ENCODE assay signal across 8 mouse cellular contexts in the genomic region with DNA sequence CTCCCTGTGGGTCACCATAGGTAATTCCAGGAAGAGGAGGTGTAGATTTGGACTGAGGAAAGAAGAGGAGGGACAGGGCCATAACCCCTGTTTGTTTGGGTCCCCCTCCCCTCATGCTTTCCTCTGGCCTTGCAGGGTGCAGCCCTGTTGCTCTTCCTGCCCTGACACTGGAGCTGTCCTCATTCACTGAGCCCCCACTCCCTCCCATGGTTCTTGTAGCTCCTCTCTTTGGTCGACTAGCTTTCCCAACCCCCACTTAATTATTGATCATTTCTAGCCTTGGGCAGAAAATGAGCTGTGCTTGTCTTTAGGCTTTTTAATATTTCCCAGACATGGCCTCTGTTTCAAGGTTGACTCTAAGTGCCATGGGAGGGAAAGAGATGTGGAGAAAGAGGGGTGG. TPM values are rescaled to one million over a fixed set of nuclear protein-coding genes. Genes with fewer than 3 reads are reported as not detected.
DNase-seq lines count a peak whose midpoint lies in the region; ATAC-seq and TF ChIP-seq lines count a peak whose summit lies in the region.

No protein-coding gene starts in this region.

- TF ChIP-seq CTCF in bone marrow, adult 2 months (IDR thresholded peaks at IDR 0.05; ENCODE audit: control insufficient read depth, insufficient read depth, low read length), result no peak

- H3K4me1 ChIP-seq in heart, embryonic 14.5 days (ENCODE audit: control insufficient read depth in 2 of 2, insufficient read depth in 2 of 2, low read length in 2 of 2), result peaks cover 3 to 16% of the 10 kb centered on the region in 2 experiments
- H3K4me1 ChIP-seq in bone marrow, adult 2 months (ENCODE audit: control insufficient read depth, insufficient read depth, low read length), result no peaks in the 10 kb centered on the region
- peaks cover 27% of the 10 kb centered on the region for H3K4me1 ChIP-seq in hindbrain, embryonic 12.5 days
- peaks cover 28% of the 10 kb centered on the region for H3K4me1 ChIP-seq in midbrain, embryonic 14.5 days (ENCODE audit: control insufficient read depth, insufficient read depth, low read length)

- H3K9me3 ChIP-seq in heart, embryonic 14.5 days (ENCODE audit: control insufficient read depth, low read length), result no peaks in the 10 kb centered on the region
- H3K9me3 ChIP-seq in hindbrain, embryonic 12.5 days (replicated peaks), result no peaks in the 10 kb centered on the region
- no peaks in the 10 kb centered on the region for H3K9me3 ChIP-seq in midbrain, embryonic 14.5 days (ENCODE audit: control insufficient read depth, low read length)

- ATAC-seq in heart, embryonic 14.5 days (ENCODE audit: insufficient number of reproducible peaks, insufficient read depth, low FRiP score, low read depth), result no peak
- ATAC-seq in hindbrain, embryonic 12.5 days (ENCODE audit: low FRiP score), result no peak
- ATAC-seq in midbrain, embryonic 14.5 days (ENCODE audit: low FRiP score, low TSS enrichment), result no peak

- peak overlapping the region; percentile 94 for H3K9ac ChIP-seq in heart, embryonic 14.5 days (ENCODE audit: low read length)
- H3K9ac ChIP-seq in hindbrain, embryonic 12.5 days, result peak overlapping the region; percentile 78
- peak overlapping the region; percentile 76 for H3K9ac ChIP-seq in midbrain, embryonic 14.5 days (replicated peaks; ENCODE audit: low read length)

- DNase-seq in heart, adult 18-20 months, result no peak
- peak; percentile 9 for DNase-seq in midbrain, embryonic 14.5 days
- DNase-seq in urinary bladder, postnatal 25 days (ENCODE audit: low spot score), result no peak
- DNase-seq in thymus, postnatal 14 days, result no peak
- DNase-seq in layer of hippocampus, adult 9-11 months, result no peak

- WGBS in heart, embryonic 14.5 days, result 8% methylated on average over 1 of the region's 1 CpGs
- 26% methylated on average over 1 of the region's 1 CpGs for WGBS in bone marrow, adult 2 months
- WGBS in hindbrain, embryonic 12.5 days, result 5% methylated on average over 1 of the region's 1 CpGs
- 11% methylated on average over 1 of the region's 1 CpGs for WGBS in midbrain, embryonic 14.5 days

- peaks cover 19% of the 10 kb centered on the region for H3K36me3 ChIP-seq in heart, embryonic 14.5 days (ENCODE audit: control insufficient read depth, insufficient read depth, low read length)
- H3K36me3 ChIP-seq in hindbrain, embryonic 12.5 days, result peaks cover 16% of the 10 kb centered on the region
- H3K36me3 ChIP-seq in midbrain, embryonic 14.5 days (ENCODE audit: control insufficient read depth, insufficient read depth, low read length), result peaks cover 15% of the 10 kb centered on the region

- H3K27me3 ChIP-seq in heart, embryonic 14.5 days (ENCODE audit: control insufficient read depth, insufficient read depth, low read length), result no peaks in the 10 kb centered on the region
- H3K27me3 ChIP-seq in hindbrain, embryonic 12.5 days, result no peaks in the 10 kb centered on the region
- H3K27me3 ChIP-seq in midbrain, embryonic 14.5 days (ENCODE audit: control insufficient read depth, insufficient read depth, low read length), result no peaks in the 10 kb centered on the region

- no peak for TF ChIP-seq POLR2A in bone marrow, adult 2 months (IDR thresholded peaks at IDR 0.05; ENCODE audit: borderline replicate concordance, control insufficient read depth, low read depth, low read length)

- H3K27ac ChIP-seq in heart, embryonic 14.5 days (replicated peaks in 1 of 2; ENCODE audit: control insufficient read depth in 1 of 2, insufficient read depth in 1 of 2, low read depth in 2 of 2, low read length in 2 of 2), result peak overlapping the region in 1 of 2 experiments; percentile 96; a peak in 1 of 4 replicates
- H3K27ac ChIP-seq in bone marrow, adult 2 months (ENCODE audit: control insufficient read depth, insufficient read depth, low read depth, low read length, poor library complexity), result no peak overlapping the region; the same call in 1 of the 2 replicates
- no peak overlapping the region for H3K27ac ChIP-seq in hindbrain, embryonic 12.5 days
- 0 out of 2 replicates have a peak overlapping the region, but pooled peaks have one; percentile 94 for H3K27ac ChIP-seq in midbrain, embryonic 14.5 days (replicated peaks; ENCODE audit: low read depth, low read length)

- peak overlapping the region; percentile 89 for H3K4me2 ChIP-seq in heart, embryonic 14.5 days (ENCODE audit: low read length)
- H3K4me2 ChIP-seq in hindbrain, embryonic 12.5 days (replicated peaks), result peak overlapping the region; percentile 68
- peak overlapping the region; percentile 90 for H3K4me2 ChIP-seq in midbrain, embryonic 14.5 days (ENCODE audit: low read length)

- H3K4me3 ChIP-seq in heart, embryonic 14.5 days (ENCODE audit: control insufficient read depth in 1 of 2, insufficient read depth in 1 of 2, low read depth in 1 of 2, low read length in 2 of 2), result peak overlapping the region; percentile 82 to 83; a peak in 3 of 4 replicates
- H3K4me3 ChIP-seq in bone marrow, adult 2 months (replicated peaks; ENCODE audit: control insufficient read depth, low read depth, low read length), result peak overlapping the region; percentile 79
- peak overlapping the region; percentile 69 for H3K4me3 ChIP-seq in hindbrain, embryonic 12.5 days
- H3K4me3 ChIP-seq in midbrain, embryonic 14.5 days (replicated peaks; ENCODE audit: low read depth, low read length), result peak overlapping the region; percentile 68

RNA-seq across cellular contexts. Expression of a gene that starts 2.2 kb away (rescaled TPM):
- polyA plus RNA-seq in heart, embryonic 14.5 days (2014; fragmentation: Nextera tagmentation; extraction: Ambion mirVana), result 29.8 and 31.7 TPM in 2 replicates
- total RNA-seq in heart, adult 18-20 months (2021), result 10 to 100 TPM; 25.5 to 25.6 TPM
- 8.3 and 12.4 TPM in 2 replicates for polyA plus RNA-seq in bone marrow, adult 2 months (2011; ENCODE audit: insufficient read depth, insufficient read length, low replicate concordance, missing spikeins)
- polyA plus RNA-seq in hindbrain, embryonic 12.5 days (2016; fragmentation: Nextera tagmentation; extraction: Ambion mirVana), result 37.0 and 37.9 TPM in 2 replicates
- 59.4 TPM in 2 replicates for polyA plus RNA-seq in midbrain, embryonic 14.5 days (2014; fragmentation: Nextera tagmentation; extraction: Ambion mirVana)

RNA-seq across cellular contexts. Expression of a gene that starts 2.9 kb away (rescaled TPM):
- polyA plus RNA-seq in heart, embryonic 14.5 days (2014; fragmentation: Nextera tagmentation; extraction: Ambion mirVana), result 25.6 and 28.8 TPM in 2 replicates
- total RNA-seq in heart, adult 18-20 months (2021), result 10 to 100 TPM; 19.1 to 23.2 TPM
- polyA plus RNA-seq in bone marrow, adult 2 months (2011; ENCODE audit: insufficient read depth, insufficient read length, low replicate concordance, missing spikeins), result 50.3 and 67.0 TPM in 2 replicates
- polyA plus RNA-seq in hindbrain, embryonic 12.5 days (2016; fragmentation: Nextera tagmentation; extraction: Ambion mirVana), result 45.7 and 51.1 TPM in 2 replicates
- polyA plus RNA-seq in midbrain, embryonic 14.5 days (2014; fragmentation: Nextera tagmentation; extraction: Ambion mirVana), result 44.2 and 48.2 TPM in 2 replicates

RNA-seq across cellular contexts. Expression of a gene that starts 22.9 kb away (rescaled TPM):
- polyA plus RNA-seq in heart, embryonic 14.5 days (2014; fragmentation: Nextera tagmentation; extraction: Ambion mirVana), result 0.88 TPM in 2 replicates
- total RNA-seq in heart, adult 18-20 months (2021), result under 1 TPM; 0.59 to 0.65 TPM
- polyA plus RNA-seq in bone marrow, adult 2 months (2011; ENCODE audit: insufficient read depth, insufficient read length, low replicate concordance, missing spikeins), result 3.8 and 4.3 TPM in 2 replicates
- 0.87 and 1.1 TPM in 2 replicates for polyA plus RNA-seq in hindbrain, embryonic 12.5 days (2016; fragmentation: Nextera tagmentation; extraction: Ambion mirVana)
- polyA plus RNA-seq in midbrain, embryonic 14.5 days (2014; fragmentation: Nextera tagmentation; extraction: Ambion mirVana), result 0.45 and 0.55 TPM in 2 replicates

RNA-seq across cellular contexts. Expression of a gene that starts 30.5 kb away (rescaled TPM):
- 118 and 123 TPM in 2 replicates for polyA plus RNA-seq in heart, embryonic 14.5 days (2014; fragmentation: Nextera tagmentation; extraction: Ambion mirVana)
- total RNA-seq in heart, adult 18-20 months (2021), result 10 to 100 TPM; 30.3 to 32.4 TPM
- polyA plus RNA-seq in bone marrow, adult 2 months (2011; ENCODE audit: insufficient read depth, insufficient read length, low replicate concordance, missing spikeins), result 70.3 and 159 TPM in 2 replicates
- 115 TPM in 2 replicates for polyA plus RNA-seq in hindbrain, embryonic 12.5 days (2016; fragmentation: Nextera tagmentation; extraction: Ambion mirVana)
- polyA plus RNA-seq in midbrain, embryonic 14.5 days (2014; fragmentation: Nextera tagmentation; extraction: Ambion mirVana), result 70.6 and 83.2 TPM in 2 replicates

RNA-seq across cellular contexts. Expression of a gene that starts 33.1 kb away (rescaled TPM):
- polyA plus RNA-seq in heart, embryonic 14.5 days (2014; fragmentation: Nextera tagmentation; extraction: Ambion mirVana), result not detected in 2 replicates
- total RNA-seq in heart, adult 18-20 months (2021), result not detected
- polyA plus RNA-seq in bone marrow, adult 2 months (2011; ENCODE audit: insufficient read depth, insufficient read length, low replicate concordance, missing spikeins), result 1.7 TPM in 1 of 2 replicates, not detected in the other
- 1.0 and 1.1 TPM in 2 replicates for polyA plus RNA-seq in hindbrain, embryonic 12.5 days (2016; fragmentation: Nextera tagmentation; extraction: Ambion mirVana)
- polyA plus RNA-seq in midbrain, embryonic 14.5 days (2014; fragmentation: Nextera tagmentation; extraction: Ambion mirVana), result not detected in 2 replicates
